Mouse (Mus musculus): ENCODE measurements around the gene Wdr38.
"Not testable (repeated sequence)": the region's sequence is repeated elsewhere in the genome, so short reads cannot be mapped to it uniquely, and the experiment has no call there.

The Wdr38 gene

GRCm38 (mm10) chr2:38992452-38992851, 4.8 kb upstream of the Wdr38 start:
- DNase-seq (ENCODE audit: low spot score) = no peak

GRCm38 (mm10) chr2:38999381-38999780, 2.1 kb downstream of the Wdr38 start:
- no peak for DNase-seq (ENCODE audit: low spot score)

- no peak for DNase-seq (ENCODE audit: low spot score)
Measured at GRCm38 (mm10) chr2:38999910-39000586, 2.8 kb downstream of the Wdr38 start.

- DNase-seq (ENCODE audit: low spot score) = no peak
Measured at GRCm38 (mm10) chr2:39000587-39000919, 3.3 kb downstream of the Wdr38 start.

GRCm38 (mm10) chr2:39001866-39002265, 4.6 kb downstream of the Wdr38 start:
- no peak for DNase-seq (ENCODE audit: low spot score)

GRCm38 (mm10) chr2:39003106-39003505, 5.8 kb downstream of the Wdr38 start:
- no peak for DNase-seq (ENCODE audit: low spot score)

- no peak for DNase-seq (ENCODE audit: low spot score)
Measured at GRCm38 (mm10) chr2:39003512-39003911, 6.2 kb downstream of the Wdr38 start.

GRCm38 (mm10) chr2:39004372-39004771, 7.1 kb downstream of the Wdr38 start:
- DNase-seq (ENCODE audit: low spot score) = no peak

GRCm38 (mm10) chr2:39004880-39005435, 7.7 kb downstream of the Wdr38 start, which contains the start of gene Arpc5l:
Gene Arpc5l (plus strand): TSS chr2:39005348.
- peak; percentile 93 for DNase-seq (ENCODE audit: low spot score)

- DNase-seq (ENCODE audit: low spot score) = peak; percentile 66
Measured at GRCm38 (mm10) chr2:39005574-39006079, 8.4 kb downstream of the Wdr38 start, which contains the start of gene Rpl35. Gene Rpl35 (minus strand): TSS chr2:39005624.

- DNase-seq (ENCODE audit: low spot score) = no peak
Measured at GRCm38 (mm10) chr2:39006149-39006730, 9.0 kb downstream of the Wdr38 start.

- peak; percentile 94 for DNase-seq (ENCODE audit: low spot score)
Measured at GRCm38 (mm10) chr2:39007865-39008264, 10.6 kb downstream of the Wdr38 start.

GRCm38 (mm10) chr2:39008350-39008851, 11.1 kb downstream of the Wdr38 start:
- peak; percentile 43 for DNase-seq (ENCODE audit: low spot score)

- DNase-seq (ENCODE audit: low spot score) = peak; percentile 80
Measured at GRCm38 (mm10) chr2:39008954-39009365, 11.7 kb downstream of the Wdr38 start.

GRCm38 (mm10) chr2:39010144-39010543, 12.9 kb downstream of the Wdr38 start:
- not testable (repeated sequence) for DNase-seq (ENCODE audit: low spot score)

- no peak for DNase-seq (ENCODE audit: low spot score)
Measured at GRCm38 (mm10) chr2:39011264-39011663, 14.0 kb downstream of the Wdr38 start.

- DNase-seq (ENCODE audit: low spot score) = no peak
Measured at GRCm38 (mm10) chr2:39011971-39012370, 14.7 kb downstream of the Wdr38 start.

GRCm38 (mm10) chr2:39012768-39013279, 15.5 kb downstream of the Wdr38 start:
- no peak for DNase-seq (ENCODE audit: low spot score)

GRCm38 (mm10) chr2:39016581-39016980, 19.3 kb downstream of the Wdr38 start:
- no peak for DNase-seq (ENCODE audit: low spot score)

GRCm38 (mm10) chr2:39020004-39020403, 22.7 kb downstream of the Wdr38 start:
- DNase-seq (ENCODE audit: low spot score) = no peak

- no peak for DNase-seq (ENCODE audit: low spot score)
Measured at GRCm38 (mm10) chr2:39031611-39032010, 34.3 kb downstream of the Wdr38 start.

- no peak for DNase-seq (ENCODE audit: low spot score)
Measured at GRCm38 (mm10) chr2:39040215-39040614, 42.9 kb downstream of the Wdr38 start.

GRCm38 (mm10) chr2:39048515-39048914, 51.2 kb downstream of the Wdr38 start:
- no peak for DNase-seq (ENCODE audit: low spot score)

All from urinary bladder, postnatal 14 days (tissue).